8 mouse cellular contexts compared by ENCODE assay signal in genomic region chr3:79586804-79587203, GRCm38 (mm10). TPM values are rescaled to one million over a fixed set of nuclear protein-coding genes. Genes with fewer than 3 reads are reported as not detected.
DNase-seq lines count a peak whose midpoint lies in the region; ATAC-seq lines count a peak whose summit lies in the region.

No protein-coding gene starts in this region.

- ATAC-seq in inflammation-experienced regulatory T-cells, adult 6 months, result peak; percentile 78
- peak; percentile 90 for ATAC-seq in megakaryocyte-erythroid progenitor cell, adult 5-6 weeks (replicated peaks; ENCODE audit: low FRiP score, low TSS enrichment, poor library complexity, severe bottlenecking)

- intact Hi-C loops in gastrocnemius, postnatal 14 days (cut with DNase I; ENCODE audit: low total_unique reads), result loop anchor here (5.0 kb wide), 2 partner anchors 85 to 385 kb away; no protein-coding TSS in a partner anchor

- DNase-seq in adipocyte (ENCODE audit: low spot score), result peak; percentile 92
- DNase-seq in embryo, embryonic 10 days (ENCODE audit: low spot score), result peak; percentile 93
- DNase-seq in gastrocnemius, postnatal 14 days, result peak; percentile 84
- DNase-seq in left cerebral cortex, adult 9 months (ENCODE audit: low spot score in 2 of 2), result peak; percentile 73 to 96
- peak; percentile 90 for DNase-seq in right cerebral cortex, postnatal 14 days
- peak; percentile 85 for DNase-seq in urinary bladder, postnatal 25 days (ENCODE audit: low spot score)

RNA-seq across cellular contexts. Expression of gene Ppid, which starts 4.3 kb away (rescaled TPM):
- total RNA-seq in gastrocnemius, postnatal 14 days (2021), result 10 to 100 TPM; 29.5 to 29.6 TPM
- 100 to 1,000 TPM; 118 to 138 (median 118) TPM for polyA plus RNA-seq in inflammation-experienced regulatory T-cells, adult 6 months (2017; shearing (Covaris generic))
- 230 and 245 TPM in 2 replicates for total RNA-seq in megakaryocyte-erythroid progenitor cell, adult 5-6 weeks (2014; fragmentation: Nextera tagmentation)
- 347 and 498 TPM in 2 replicates for total RNA-seq in megakaryocyte-erythroid progenitor cell, adult 5-6 weeks (2017)

RNA-seq across cellular contexts. Expression of gene Fnip2, which starts 19.2 kb away (rescaled TPM):
- total RNA-seq in gastrocnemius, postnatal 14 days (2021), result 1 to 10 TPM; 4.9 to 5.3 TPM
- under 1 TPM; 0.13 to 0.40 (median 0.29) TPM for polyA plus RNA-seq in inflammation-experienced regulatory T-cells, adult 6 months (2017; shearing (Covaris generic))
- total RNA-seq in megakaryocyte-erythroid progenitor cell, adult 5-6 weeks (2014; fragmentation: Nextera tagmentation), result 23.2 and 27.8 TPM in 2 replicates
- 12.8 and 15.8 TPM in 2 replicates for total RNA-seq in megakaryocyte-erythroid progenitor cell, adult 5-6 weeks (2017)

RNA-seq across cellular contexts. Expression of gene 4930579G24Rik, which starts 42.1 kb away (rescaled TPM):
- 1 to 10 TPM; 2.3 to 2.7 TPM for total RNA-seq in gastrocnemius, postnatal 14 days (2021)
- 10 to 100 TPM in 2 of 3 experiments, 1 to 10 TPM in 1; 6.8 to 34.0 (median 10.7) TPM for polyA plus RNA-seq in inflammation-experienced regulatory T-cells, adult 6 months (2017; shearing (Covaris generic))
- total RNA-seq in megakaryocyte-erythroid progenitor cell, adult 5-6 weeks (2014; fragmentation: Nextera tagmentation), result 16.3 and 16.6 TPM in 2 replicates
- 11.2 and 19.0 TPM in 2 replicates for total RNA-seq in megakaryocyte-erythroid progenitor cell, adult 5-6 weeks (2017)

RNA-seq across cellular contexts. Expression of gene Etfdh, which starts 42.5 kb away (rescaled TPM):
- 100 to 1,000 TPM in 1 of 2 experiments, 10 to 100 TPM in 1; 97.3 to 138 TPM for total RNA-seq in gastrocnemius, postnatal 14 days (2021)
- polyA plus RNA-seq in inflammation-experienced regulatory T-cells, adult 6 months (2017; shearing (Covaris generic)), result 10 to 100 TPM; 39.9 to 51.6 (median 42.9) TPM
- total RNA-seq in megakaryocyte-erythroid progenitor cell, adult 5-6 weeks (2014; fragmentation: Nextera tagmentation), result 44.0 and 48.6 TPM in 2 replicates
- total RNA-seq in megakaryocyte-erythroid progenitor cell, adult 5-6 weeks (2017), result 90.8 and 92.1 TPM in 2 replicates

Comparison
In these comparisons a context has a peak if more than half of its experiments do, and no peak if none do; other contexts are left out.
1. Peak in every context shown above with its lines: DNase-seq and ATAC-seq.
2. RNA of gene Ppid, which starts 4.3 kb away (total RNA-seq): 230 to 498 TPM in megakaryocyte-erythroid progenitor cell, adult 5-6 weeks; 29.5 to 29.6 TPM in gastrocnemius, postnatal 14 days; every median in the first group is over 4 times any median in the second.